Mouse (Mus musculus): ENCODE data around the gene Srsf9. TPM values are rescaled to one million over a fixed set of nuclear protein-coding genes. Genes with fewer than 3 reads are reported as not detected.
"Not testable (repeated sequence)": the region's sequence is repeated elsewhere in the genome, so short reads cannot be mapped to it uniquely, and the experiment has no call there.

The Srsf9 gene
- polyA plus RNA-seq, 1 experiment = 61.2 TPM

- no peak for TF ChIP-seq CTCF (IDR thresholded peaks at IDR 0.05; ENCODE audit: control insufficient read depth, insufficient read depth, low read length)
- no peak for TF ChIP-seq POLR2A (IDR thresholded peaks at IDR 0.05; ENCODE audit: borderline replicate concordance, control insufficient read depth, low read depth, low read length)
- Histone ChIP-seq H3K4me3 (replicated peaks; ENCODE audit: control insufficient read depth, low read depth, low read length) (no peak overlapping the region), H3K27ac (ENCODE audit: control insufficient read depth, insufficient read depth, low read depth, low read length, poor library complexity) (no peak overlapping the region), H3K4me1 (ENCODE audit: control insufficient read depth, insufficient read depth, low read length) (peaks cover 2% of the 10 kb centered on the region)
- WGBS = 76% methylated on average over 10 of the region's 10 CpGs
Observed at GRCm38 (mm10) chr5:115296347-115296746, 30.6 kb upstream of the Srsf9 start.

- WGBS = under 1% methylated on average over 46 of the region's 46 CpGs
- H3K4me3 ChIP-seq (replicated peaks; ENCODE audit: control insufficient read depth, low read depth, low read length) = peak overlapping the region; percentile 93
- TF ChIP-seq CTCF (IDR thresholded peaks at IDR 0.05; ENCODE audit: control insufficient read depth, insufficient read depth, low read length) = no peak
- TF ChIP-seq POLR2A (IDR thresholded peaks at IDR 0.05; ENCODE audit: borderline replicate concordance, control insufficient read depth, low read depth, low read length) = no peak
- peaks cover 3% of the 10 kb centered on the region for H3K4me1 ChIP-seq (ENCODE audit: control insufficient read depth, insufficient read depth, low read length)
- H3K27ac ChIP-seq (ENCODE audit: control insufficient read depth, insufficient read depth, low read depth, low read length, poor library complexity) = peak overlapping the region; percentile 86
Observed at GRCm38 (mm10) chr5:115300035-115300744, 26.8 kb upstream of the Srsf9 start.

GRCm38 (mm10) chr5:115300792-115301614 is 26.0 kb upstream of the Srsf9 start, which contains the start of gene Dynll1:
Dynll1 (minus strand) TSS chr5:115300999.
- WGBS = under 1% methylated on average over 66 of the region's 66 CpGs
- Histone ChIP-seq H3K4me1 (ENCODE audit: control insufficient read depth, insufficient read depth, low read length) (peaks cover 3% of the 10 kb centered on the region), H3K4me3 (replicated peaks; ENCODE audit: control insufficient read depth, low read depth, low read length) (peak within 1 kb of the TSS; percentile 93), H3K27ac (ENCODE audit: control insufficient read depth, insufficient read depth, low read depth, low read length, poor library complexity) (peak within 1 kb of the TSS; percentile 86)
- TF ChIP-seq POLR2A (IDR thresholded peaks at IDR 0.05; ENCODE audit: borderline replicate concordance, control insufficient read depth, low read depth, low read length) (peak; percentile 95), CTCF (IDR thresholded peaks at IDR 0.05; ENCODE audit: control insufficient read depth, insufficient read depth, low read length) (no peak)

GRCm38 (mm10) chr5:115301615-115302014 is 25.4 kb upstream of the Srsf9 start:
- peak overlapping the region; percentile 88 for H3K4me3 ChIP-seq (replicated peaks; ENCODE audit: control insufficient read depth, low read depth, low read length)
- H3K27ac ChIP-seq (ENCODE audit: control insufficient read depth, insufficient read depth, low read depth, low read length, poor library complexity) = no peak overlapping the region
- peaks cover 3% of the 10 kb centered on the region for H3K4me1 ChIP-seq (ENCODE audit: control insufficient read depth, insufficient read depth, low read length)
- TF ChIP-seq CTCF (IDR thresholded peaks at IDR 0.05; ENCODE audit: control insufficient read depth, insufficient read depth, low read length) (no peak), POLR2A (IDR thresholded peaks at IDR 0.05; ENCODE audit: borderline replicate concordance, control insufficient read depth, low read depth, low read length) (no peak)
- 24% methylated on average over 13 of the region's 13 CpGs for WGBS

- H3K4me1 ChIP-seq (ENCODE audit: control insufficient read depth, insufficient read depth, low read length); H3K27ac ChIP-seq (ENCODE audit: control insufficient read depth, insufficient read depth, low read depth, low read length, poor library complexity); H3K4me3 ChIP-seq (replicated peaks; ENCODE audit: control insufficient read depth, low read depth, low read length): not testable (repeated sequence)
- WGBS = 84% methylated on average over 6 of the region's 7 CpGs
Observed at GRCm38 (mm10) chr5:115302190-115302589, 24.8 kb upstream of the Srsf9 start.

GRCm38 (mm10) chr5:115312354-115312753 is 14.6 kb upstream of the Srsf9 start:
- Histone ChIP-seq H3K4me3 (replicated peaks; ENCODE audit: control insufficient read depth, low read depth, low read length) (no peak overlapping the region), H3K4me1 (ENCODE audit: control insufficient read depth, insufficient read depth, low read length) (peaks cover 3% of the 10 kb centered on the region; the same call in 1 of the 2 replicates), H3K27ac (ENCODE audit: control insufficient read depth, insufficient read depth, low read depth, low read length, poor library complexity) (peak overlapping the region; percentile 45)
- WGBS = 39% methylated on average over 4 of the region's 4 CpGs
- no peak for TF ChIP-seq POLR2A (IDR thresholded peaks at IDR 0.05; ENCODE audit: borderline replicate concordance, control insufficient read depth, low read depth, low read length)
- TF ChIP-seq CTCF (IDR thresholded peaks at IDR 0.05; ENCODE audit: control insufficient read depth, insufficient read depth, low read length) = no peak

GRCm38 (mm10) chr5:115312816-115313667 is 13.9 kb upstream of the Srsf9 start:
- peaks cover 3% of the 10 kb centered on the region; the same call in 1 of the 2 replicates for H3K4me1 ChIP-seq (ENCODE audit: control insufficient read depth, insufficient read depth, low read length)
- H3K4me3 ChIP-seq (replicated peaks; ENCODE audit: control insufficient read depth, low read depth, low read length) = peak overlapping the region; percentile 22
- WGBS = 44% methylated on average over 10 of the region's 10 CpGs
- TF ChIP-seq CTCF (IDR thresholded peaks at IDR 0.05; ENCODE audit: control insufficient read depth, insufficient read depth, low read length) (no peak), POLR2A (IDR thresholded peaks at IDR 0.05; ENCODE audit: borderline replicate concordance, control insufficient read depth, low read depth, low read length) (no peak)
- H3K27ac ChIP-seq (ENCODE audit: control insufficient read depth, insufficient read depth, low read depth, low read length, poor library complexity) = peak overlapping the region; percentile 45

- TF ChIP-seq CTCF (IDR thresholded peaks at IDR 0.05; ENCODE audit: control insufficient read depth, insufficient read depth, low read length) (no peak), POLR2A (IDR thresholded peaks at IDR 0.05; ENCODE audit: borderline replicate concordance, control insufficient read depth, low read depth, low read length) (no peak)
- peak overlapping the region; percentile 35; the same call in 1 of the 2 replicates for H3K27ac ChIP-seq (ENCODE audit: control insufficient read depth, insufficient read depth, low read depth, low read length, poor library complexity)
- 44% methylated on average over 5 of the region's 5 CpGs for WGBS
- H3K4me1 ChIP-seq (ENCODE audit: control insufficient read depth, insufficient read depth, low read length) = peaks cover 3% of the 10 kb centered on the region; the same call in 1 of the 2 replicates
- peak overlapping the region; percentile 22 for H3K4me3 ChIP-seq (replicated peaks; ENCODE audit: control insufficient read depth, low read depth, low read length)
Observed at GRCm38 (mm10) chr5:115313668-115313943, 13.4 kb upstream of the Srsf9 start.
